Mouse (Mus musculus) spleen, adult 2 months (tissue): ENCODE measurements around the gene Fuca1. TPM values are rescaled to one million over a fixed set of nuclear protein-coding genes. Genes with fewer than 3 reads are reported as not detected.

Experiments
- DNase-seq, 2 experiments: peaks; one replicate each; pipeline versions ENCODE4 v3.0.0 to v3.0.0-alpha.2; 2012 to 2021; ENCODE audit warnings: low spot score in 2 of 2, low read depth in 1 of 2
- H3K27ac ChIP-seq: fragments of 200-500 bp; 2 replicates; pipeline ENCODE4 v1.5.1; 2012; ENCODE audit warnings: low read length, inconsistent platforms; ENCODE audit not compliant: insufficient read depth
- H3K27me3 ChIP-seq: fragments of 200-500 bp; 2 replicates; pipeline ENCODE4 v1.6.1; 2012; ENCODE audit warnings: mild to moderate bottlenecking, moderate library complexity, low read length, inconsistent platforms; ENCODE audit not compliant: control insufficient read depth, insufficient read depth
- H3K36me3 ChIP-seq: fragments of 200-500 bp; 2 replicates; pipeline ENCODE4 v1.6.1; 2012; ENCODE audit warnings: mild to moderate bottlenecking, low read length, inconsistent platforms; ENCODE audit not compliant: control insufficient read depth, insufficient read depth
- H3K4me1 ChIP-seq: fragments of 200-500 bp; 2 replicates; pipeline ENCODE4 v1.6.1; 2011; ENCODE audit warnings: inconsistent platforms; ENCODE audit not compliant: control insufficient read depth, insufficient read depth, insufficient read length
- H3K4me3 ChIP-seq: fragments of 200-500 bp; 2 replicates; pipeline ENCODE4 v1.5.1; 2011; ENCODE audit warnings: mild to moderate bottlenecking, inconsistent platforms; ENCODE audit not compliant: insufficient read depth, insufficient read length; ENCODE audit errors: extremely low read depth
- CTCF ChIP-seq: fragments of 200-500 bp; IDR thresholded peaks from 2 replicates; pipeline ENCODE4 v1.5.1; 2011; ENCODE audit warnings: mild to moderate bottlenecking, inconsistent platforms; ENCODE audit not compliant: insufficient read depth, insufficient read length, insufficient replicate concordance; ENCODE audit errors: extremely low read depth
- POLR2A ChIP-seq: fragments of 200-500 bp; IDR thresholded peaks from 2 replicates; pipeline ENCODE4 v1.6.1; 2011; ENCODE audit warnings: low read depth, low read length, inconsistent platforms
- WGBS: fragments of 180-500 bp; shearing (Covaris S2); methylation state at CpG from one replicate; pipeline ENCODE4 v1.1.7; 2018; 5-methylcytosine and 5-hydroxymethylcytosine counted together
- polyA plus RNA-seq: library from polyadenylated mRNA; depleted of rRNA; stranded (reverse); fragments of >200 nt; gene quantifications from 2 replicates; pipeline ENCODE4 v1.2.3, GENCODE M21; 2012

Fuca1 gene
- polyA plus RNA-seq, 1 experiment, result 45.7 TPM

GRCm38 (mm10) chr4:135945706-135946105 lies 25.2 kb downstream of the Fuca1 start:
- 0 out of 2 replicates have a peak overlapping the region, but pooled peaks have one; percentile 9 for H3K27ac ChIP-seq
- H3K4me1 ChIP-seq, result no peaks in the 10 kb centered on the region; the same call in 1 of the 2 replicates
- H3K36me3 ChIP-seq, result peaks cover 2% of the 10 kb centered on the region; the same call in 1 of the 2 replicates
- no peak for TF ChIP-seq POLR2A
- TF ChIP-seq CTCF, result no peak
- DNase-seq, result no peak
- H3K27me3 ChIP-seq, result no peaks in the 10 kb centered on the region
- H3K4me3 ChIP-seq, result no peak overlapping the region; the same call in 1 of the 2 replicates
- 72% methylated on average over 10 of the region's 10 CpGs for WGBS

DNA sequence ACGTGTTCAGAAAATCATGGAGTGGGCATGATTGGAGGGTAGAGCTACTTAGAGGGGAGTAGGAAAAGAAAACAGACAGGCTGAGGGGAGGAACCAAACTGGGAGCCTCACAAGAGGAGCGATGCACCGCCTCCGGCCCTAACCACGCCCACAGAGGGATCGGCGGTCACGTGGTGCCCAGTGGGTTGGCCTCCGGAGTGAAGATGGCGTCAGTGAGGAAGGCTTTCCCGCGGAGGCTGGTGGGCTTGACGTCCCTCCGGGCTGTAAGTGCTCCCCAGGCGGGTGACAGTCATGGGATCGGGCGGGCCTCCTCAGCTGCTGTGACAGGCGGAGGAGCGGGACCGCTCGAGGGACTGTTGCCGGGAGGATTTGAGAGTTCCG lies 25.7 kb downstream of the Fuca1 start, which contains the start of gene Hmgcl:
Gene Hmgcl (plus strand): TSS at position 171 of the 381 bp plus-strand sequence.
- TF ChIP-seq POLR2A (peak; percentile 81), CTCF (no peak)
- no peaks in the 10 kb centered on the region for H3K27me3 ChIP-seq
- under 1% methylated on average over 23 of the region's 23 CpGs for WGBS
- DNase-seq, result peak; percentile 72 to 95
- H3K27ac ChIP-seq, result peak within 1 kb of the TSS; percentile 24; the same call in 1 of the 2 replicates
- peak within 1 kb of the TSS; percentile 82 for H3K4me3 ChIP-seq
- H3K4me1 ChIP-seq, result no peaks in the 10 kb centered on the region; the same call in 1 of the 2 replicates
- peaks cover 2% of the 10 kb centered on the region; the same call in 1 of the 2 replicates for H3K36me3 ChIP-seq

DNA sequence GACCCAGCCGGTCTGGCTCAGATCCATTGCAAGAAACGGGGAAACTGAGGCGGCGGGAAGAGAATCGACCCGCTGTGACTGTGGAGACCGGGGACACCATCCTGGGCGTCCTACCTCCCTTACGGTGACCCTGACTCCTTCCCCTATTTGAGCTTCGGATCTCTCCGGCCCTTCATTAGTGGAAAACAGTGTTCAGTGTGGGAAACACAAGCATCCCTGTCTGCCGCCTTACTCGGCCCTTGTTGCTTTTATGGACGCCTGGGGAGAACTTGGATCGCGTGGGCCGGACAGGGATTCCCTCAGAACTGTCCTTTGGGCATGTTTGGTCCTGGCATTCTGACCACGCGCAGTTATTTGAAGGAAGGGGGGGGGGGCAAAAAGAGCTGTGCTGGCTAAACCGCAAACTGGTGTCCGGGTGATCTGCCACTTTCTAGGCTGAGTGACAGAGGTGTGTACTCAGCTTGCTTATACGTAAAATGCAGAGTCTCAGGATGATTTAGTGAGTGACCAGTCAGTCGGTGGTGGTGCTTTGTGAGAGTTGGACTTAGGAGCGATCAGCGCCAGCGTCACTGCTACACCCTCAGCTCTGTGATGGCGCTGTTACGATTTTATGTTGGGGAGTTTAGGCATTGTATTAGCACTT lies 26.2 kb downstream of the Fuca1 start:
- TF ChIP-seq POLR2A (no peak), CTCF (no peak)
- Histone ChIP-seq H3K27ac (peak overlapping the region; percentile 24; the same call in 1 of the 2 replicates), H3K27me3 (no peaks in the 10 kb centered on the region), H3K4me1 (no peaks in the 10 kb centered on the region; the same call in 1 of the 2 replicates), H3K4me3 (peak overlapping the region; percentile 82), H3K36me3 (peaks cover 4% of the 10 kb centered on the region; the same call in 1 of the 2 replicates)
- DNase-seq, result no peak
- under 1% methylated on average over 28 of the region's 28 CpGs for WGBS

- Histone ChIP-seq H3K4me3 (no peak overlapping the region), H3K27ac (no peak overlapping the region), H3K36me3 (peaks cover 8% of the 10 kb centered on the region), H3K27me3 (no peaks in the 10 kb centered on the region), H3K4me1 (no peaks in the 10 kb centered on the region; the same call in 1 of the 2 replicates)
- TF ChIP-seq CTCF, result no peak
- WGBS, result 57% methylated on average over 8 of the region's 8 CpGs
- no peak for DNase-seq
Measured at GRCm38 (mm10) chr4:135948142-135948541, 27.6 kb downstream of the Fuca1 start.

DNA sequence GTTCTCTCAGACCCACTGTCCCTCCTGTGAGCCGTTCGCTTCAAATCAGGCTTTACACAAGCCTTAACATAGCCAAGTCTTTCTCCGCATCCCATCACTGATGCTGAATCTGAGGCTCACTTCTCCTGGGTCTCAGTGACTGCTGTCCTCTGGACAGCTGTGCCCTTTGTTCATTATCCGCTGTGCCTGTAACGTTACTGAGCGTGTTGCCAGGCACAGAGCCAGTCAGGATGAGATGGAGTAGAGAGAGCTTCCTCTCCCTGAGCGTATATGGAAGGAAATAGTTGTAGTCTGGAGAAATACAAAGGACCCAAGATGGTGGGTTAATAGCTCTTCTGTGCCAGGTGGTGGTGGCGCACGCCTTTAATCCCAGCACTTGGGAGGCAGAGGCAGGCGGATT lies 28.9 kb downstream of the Fuca1 start:
- Histone ChIP-seq H3K27me3 (no peaks in the 10 kb centered on the region), H3K4me1 (no peaks in the 10 kb centered on the region; the same call in 1 of the 2 replicates), H3K27ac (no peak overlapping the region), H3K4me3 (no peak overlapping the region), H3K36me3 (peaks cover 15% of the 10 kb centered on the region)
- DNase-seq, result no peak
- no peak for TF ChIP-seq CTCF
- no peak for TF ChIP-seq POLR2A
- WGBS, result 94% methylated on average over 10 of the region's 10 CpGs

DNA sequence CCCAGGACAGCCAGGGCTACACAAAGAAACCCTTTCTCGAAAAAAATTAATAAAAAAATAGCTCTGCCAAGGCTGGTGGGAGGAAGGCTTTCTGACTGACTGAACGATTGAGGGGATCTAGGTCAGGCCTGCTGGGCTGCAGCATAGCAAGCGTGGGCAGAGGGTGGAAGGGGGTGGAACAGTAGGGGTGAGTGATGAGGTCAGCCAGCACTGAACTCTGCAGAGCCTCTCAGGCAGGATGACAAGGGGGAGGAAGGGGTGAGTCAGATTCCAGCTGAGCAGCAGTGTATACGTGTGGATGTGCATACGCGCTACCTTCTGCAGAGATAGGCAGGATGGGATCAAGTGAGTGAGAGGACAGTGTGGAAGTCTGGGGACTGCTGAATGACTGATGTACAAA lies 29.4 kb downstream of the Fuca1 start:
- no peak for TF ChIP-seq CTCF
- 76% methylated on average over 6 of the region's 6 CpGs for WGBS
- Histone ChIP-seq H3K27me3 (no peaks in the 10 kb centered on the region), H3K4me1 (no peaks in the 10 kb centered on the region; the same call in 1 of the 2 replicates), H3K4me3 (no peak overlapping the region), H3K27ac (no peak overlapping the region), H3K36me3 (peaks cover 16% of the 10 kb centered on the region)
- DNase-seq, result no peak

DNA sequence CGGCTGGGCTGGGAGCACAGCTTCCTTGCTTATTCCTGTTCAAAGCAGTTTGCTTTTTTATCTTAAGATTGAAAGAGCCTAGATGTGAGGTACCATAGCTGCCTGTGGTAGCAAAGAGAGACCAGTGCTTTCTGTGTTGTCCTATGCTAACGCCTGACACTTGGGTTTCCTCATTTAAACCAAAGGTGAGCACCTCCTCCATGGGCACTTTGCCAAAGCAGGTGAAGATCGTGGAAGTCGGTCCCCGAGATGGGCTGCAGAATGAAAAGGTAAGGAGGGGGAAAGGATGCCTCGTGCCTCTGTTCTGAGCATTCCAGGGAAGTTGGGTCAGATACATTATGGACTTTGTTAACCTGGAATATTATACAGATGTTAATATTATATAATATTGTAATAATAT lies 29.8 kb downstream of the Fuca1 start:
- H3K27ac ChIP-seq, result no peak overlapping the region
- no peak for DNase-seq
- no peaks in the 10 kb centered on the region for H3K27me3 ChIP-seq
- no peak overlapping the region for H3K4me3 ChIP-seq
- peaks cover 17% of the 10 kb centered on the region for H3K36me3 ChIP-seq
- H3K4me1 ChIP-seq, result no peaks in the 10 kb centered on the region; the same call in 1 of the 2 replicates
- 91% methylated on average over 6 of the region's 6 CpGs for WGBS
- TF ChIP-seq POLR2A, result no peak
- no peak for TF ChIP-seq CTCF
